Mouse (Mus musculus) gonadal fat pad, adult 2 months (tissue): ENCODE measurements around the gene Atad3a. TPM values are rescaled to one million over a fixed set of nuclear protein-coding genes. Genes with fewer than 3 reads are reported as not detected.
"Not testable (repeated sequence)": the region's sequence is repeated elsewhere in the genome, so short reads cannot be mapped to it uniquely, and the experiment has no call there.

Experiments used
- DNase-seq: peaks from one replicate; pipeline ENCODE4 v3.0.0-alpha.2; 2012; ENCODE audit warnings: low read depth
- polyA plus RNA-seq: library from polyadenylated mRNA; depleted of rRNA; stranded (reverse); fragments of >200 nt; gene quantifications from 2 replicates; pipeline ENCODE4 v1.2.3, GENCODE M21; 2012; rRNA removed

Gene Atad3a
- polyA plus RNA-seq: 52.8 and 68.3 TPM in 2 replicates

DNA sequence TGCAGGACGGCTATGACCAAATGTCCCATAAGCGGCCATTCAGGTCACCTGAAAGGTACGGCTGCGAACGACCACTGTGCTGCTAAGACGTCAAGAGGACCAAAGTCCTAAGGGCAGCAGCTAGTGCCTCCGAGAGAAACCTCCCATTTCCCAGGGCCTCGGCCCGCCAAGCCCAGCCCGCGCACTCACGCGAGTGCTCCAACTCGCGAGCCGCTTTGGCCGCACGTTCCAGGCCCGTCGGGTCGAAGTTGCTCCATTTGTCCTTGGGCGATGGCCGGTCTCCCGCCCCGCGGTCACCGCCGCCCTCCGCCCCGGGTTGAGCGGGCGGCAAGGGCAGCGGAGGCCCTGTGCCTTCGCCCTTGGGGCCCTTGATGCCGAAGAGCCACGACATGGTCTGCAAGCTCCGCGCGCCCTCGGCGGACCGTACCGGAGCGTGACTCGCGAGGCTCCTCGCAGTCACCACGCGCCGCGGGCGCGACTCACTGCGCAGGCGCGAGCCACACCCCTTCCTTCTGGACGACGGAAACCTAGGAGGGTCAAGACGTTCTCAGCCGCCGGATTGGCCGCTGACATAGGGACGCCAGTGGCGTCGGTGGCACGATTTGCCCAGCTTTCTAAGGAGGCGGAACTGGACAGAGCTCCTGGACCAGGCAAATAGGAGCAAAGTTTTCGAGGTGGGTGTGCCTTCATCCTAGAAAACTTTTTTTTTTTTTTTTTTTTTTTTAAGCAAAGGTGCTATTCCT is at the start of gene Atad3a:
TSS of gene Atad3a (minus strand) at position 481 of the 743 bp plus-strand sequence.
- DNase-seq: peak; percentile 78

DNA sequence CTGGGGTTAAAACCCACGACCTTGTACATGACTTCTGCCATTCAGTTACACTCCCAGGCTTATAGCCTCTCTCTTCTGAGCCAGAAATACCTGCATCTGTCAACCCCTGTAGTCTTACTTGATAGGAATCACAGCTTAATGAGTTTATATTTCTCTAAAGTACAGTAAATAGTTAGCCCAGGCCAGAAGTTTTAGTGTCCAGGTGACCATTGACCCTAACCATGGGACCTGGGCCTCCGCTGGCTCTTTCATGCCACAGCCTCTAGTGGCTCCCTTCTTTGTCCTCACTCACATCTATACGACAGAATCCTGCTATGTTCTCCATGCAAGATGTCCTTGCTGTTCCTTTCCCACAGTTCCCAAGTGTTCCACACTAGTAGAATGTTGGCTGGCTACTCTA is 46.9 kb upstream of the Atad3a start:
- no peak for DNase-seq

DNA sequence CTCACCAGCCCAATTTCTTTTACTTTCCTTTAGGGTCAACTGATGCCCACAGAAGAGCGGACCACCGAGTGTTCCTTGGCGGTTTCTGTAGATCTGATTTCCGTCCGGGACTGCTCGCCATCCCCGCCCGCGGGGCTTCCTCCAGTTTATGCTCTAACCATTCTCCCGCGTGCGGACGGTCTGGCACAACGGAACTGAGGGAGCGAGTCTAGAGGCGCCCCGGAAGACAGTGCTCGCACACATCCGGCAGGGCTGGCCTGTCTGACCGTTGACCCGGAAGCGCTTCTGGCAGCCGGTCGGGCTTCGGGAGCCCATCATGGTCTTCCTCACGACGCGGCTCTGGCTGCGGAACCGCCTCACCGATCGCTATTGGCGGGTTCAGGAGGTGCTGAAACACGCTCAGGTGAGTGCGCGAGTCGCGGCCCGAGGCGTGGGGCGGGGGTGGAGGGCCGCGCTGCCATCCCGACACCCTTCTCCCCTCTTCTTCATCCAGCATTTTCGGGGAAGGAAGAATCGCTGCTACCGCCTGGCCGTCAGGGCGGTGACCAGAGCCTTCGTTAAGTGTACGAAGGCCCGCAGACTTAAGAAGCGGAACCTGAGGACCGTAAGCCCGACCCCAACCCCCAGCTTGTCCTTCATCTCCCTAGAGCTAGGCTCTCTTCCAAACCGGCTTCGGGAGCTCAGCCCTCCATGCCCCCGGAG is 42.6 kb upstream of the Atad3a start:
- no peak for DNase-seq

DNA sequence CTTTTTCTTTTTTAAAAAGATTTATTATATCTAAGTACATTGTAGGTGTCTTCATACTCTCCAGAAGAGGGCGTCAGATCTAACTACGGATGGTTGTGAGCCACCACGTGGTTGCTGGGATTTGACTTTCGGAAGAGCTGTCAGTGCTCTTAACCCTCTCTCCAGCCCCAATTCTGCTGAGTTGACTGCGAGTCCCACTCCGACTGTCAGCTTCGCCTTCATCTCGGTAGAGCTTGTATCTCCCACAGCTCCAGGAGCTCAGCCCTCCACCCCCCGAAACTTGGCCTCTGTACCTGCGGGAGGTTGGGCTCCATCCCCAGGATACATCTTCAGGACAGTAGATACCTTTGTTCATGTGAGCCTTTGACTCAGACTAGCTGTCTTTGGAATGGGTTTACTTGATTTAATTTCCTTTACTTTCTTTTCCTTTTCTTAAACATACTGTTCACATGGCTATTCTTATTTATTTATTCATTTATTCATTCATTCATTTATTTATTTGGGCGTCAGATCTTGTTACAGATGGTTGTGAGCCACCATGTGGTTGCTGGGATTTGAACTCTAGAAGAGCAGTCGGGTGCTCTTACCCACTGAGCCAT is 41.9 kb upstream of the Atad3a start, which contains the start of gene Mrpl20:
TSS of gene Mrpl20 (plus strand) at position 138 of the 599 bp plus-strand sequence.
- DNase-seq: no peak

DNA sequence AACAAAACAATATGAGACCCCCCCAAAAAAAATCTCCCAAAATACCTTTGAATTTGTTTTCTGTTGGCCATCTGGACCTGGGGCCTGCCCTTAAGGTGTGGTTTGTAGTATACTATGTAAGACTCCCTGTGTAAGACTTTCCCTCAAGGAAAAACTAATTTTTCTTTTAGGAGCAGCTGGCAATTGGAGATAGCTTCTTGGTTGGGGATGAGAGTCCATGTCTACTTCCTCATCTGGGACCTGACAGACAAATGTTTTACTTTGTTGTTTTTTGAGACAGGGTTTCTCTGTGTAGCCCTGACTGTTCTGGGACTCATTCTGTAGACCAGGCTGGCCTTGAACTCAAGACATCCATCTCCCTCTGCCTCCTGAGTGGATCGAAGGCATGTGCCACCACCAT is 41.2 kb upstream of the Atad3a start:
- no peak for DNase-seq

DNA sequence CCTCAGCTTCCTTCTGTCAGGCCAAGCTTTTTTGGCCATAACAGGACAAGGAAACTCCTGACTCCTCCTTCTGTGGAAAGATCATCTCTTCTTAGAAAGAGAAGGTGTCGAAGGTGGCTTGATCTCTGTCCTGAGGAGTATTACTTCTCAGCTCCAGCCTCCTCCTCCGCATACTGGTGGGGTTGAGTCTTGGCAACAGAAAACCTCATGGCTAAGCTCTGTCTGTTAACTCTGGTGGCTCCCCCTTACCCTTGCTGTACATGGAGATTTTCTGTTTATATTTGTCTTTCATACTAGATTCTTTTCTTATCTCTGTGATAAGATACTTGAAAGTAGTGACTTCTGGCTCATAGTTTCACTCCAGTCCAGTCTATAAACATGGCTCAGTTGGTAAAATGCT is 32.8 kb upstream of the Atad3a start:
- no peak for DNase-seq

DNA sequence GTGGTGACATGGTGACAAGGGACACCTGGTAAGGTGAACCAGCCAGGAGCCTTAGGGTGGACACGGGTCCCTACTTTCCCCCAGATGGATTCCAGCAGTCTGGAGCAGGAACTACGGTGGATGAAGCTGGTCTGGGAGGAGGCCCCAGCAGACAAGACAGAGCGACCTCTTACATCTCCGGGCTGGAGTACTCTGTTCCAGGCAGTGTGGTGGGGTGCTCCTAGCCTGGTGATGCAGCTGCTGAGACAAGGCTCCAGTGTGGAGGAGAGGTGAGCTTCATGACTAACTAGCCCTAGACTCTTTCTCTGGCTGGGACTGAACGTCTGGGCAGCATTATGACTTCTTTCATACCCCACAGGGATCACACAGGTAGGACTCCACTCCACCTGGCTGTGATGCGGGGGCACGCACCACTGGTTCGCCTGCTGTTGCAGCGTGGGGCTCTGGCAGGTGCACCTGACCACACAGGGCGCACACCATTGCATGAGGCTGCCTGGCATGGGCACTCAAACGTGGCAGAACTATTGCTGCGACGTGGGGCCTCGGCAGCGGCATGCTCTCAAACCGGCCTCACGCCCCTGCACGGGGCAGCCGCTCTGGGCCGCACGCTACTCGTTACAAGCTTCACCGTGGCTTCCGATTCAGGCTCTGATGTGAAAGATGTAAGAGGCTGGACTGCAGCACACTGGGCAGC is 30.5 kb upstream of the Atad3a start:
- no peak for DNase-seq

DNA sequence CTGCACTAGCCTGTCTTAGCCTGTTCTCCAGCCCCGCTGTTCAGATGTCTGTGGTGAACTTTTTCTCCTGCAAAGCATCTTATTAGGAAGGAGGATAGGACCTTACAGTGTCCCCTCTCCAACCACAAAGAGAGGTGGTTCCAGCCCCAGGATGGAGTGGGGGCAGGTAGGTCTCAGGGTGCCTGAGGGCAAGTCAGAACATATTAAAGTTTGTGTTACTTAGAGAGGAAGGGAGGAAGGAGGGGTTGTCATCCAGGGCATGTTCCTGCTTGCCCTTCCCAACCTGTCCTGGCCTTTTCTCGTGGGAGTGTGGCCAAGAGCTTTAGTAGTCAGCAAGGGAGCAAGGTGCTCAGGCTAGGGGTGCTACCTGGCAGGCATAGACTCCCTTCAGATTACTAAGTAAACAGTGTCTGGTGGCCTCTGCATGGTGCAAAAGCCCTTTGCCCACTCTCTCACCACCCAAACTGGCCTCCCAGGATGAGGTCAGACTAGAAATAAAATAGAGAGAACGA is 29.8 kb upstream of the Atad3a start:
- peak; percentile 66 for DNase-seq

DNA sequence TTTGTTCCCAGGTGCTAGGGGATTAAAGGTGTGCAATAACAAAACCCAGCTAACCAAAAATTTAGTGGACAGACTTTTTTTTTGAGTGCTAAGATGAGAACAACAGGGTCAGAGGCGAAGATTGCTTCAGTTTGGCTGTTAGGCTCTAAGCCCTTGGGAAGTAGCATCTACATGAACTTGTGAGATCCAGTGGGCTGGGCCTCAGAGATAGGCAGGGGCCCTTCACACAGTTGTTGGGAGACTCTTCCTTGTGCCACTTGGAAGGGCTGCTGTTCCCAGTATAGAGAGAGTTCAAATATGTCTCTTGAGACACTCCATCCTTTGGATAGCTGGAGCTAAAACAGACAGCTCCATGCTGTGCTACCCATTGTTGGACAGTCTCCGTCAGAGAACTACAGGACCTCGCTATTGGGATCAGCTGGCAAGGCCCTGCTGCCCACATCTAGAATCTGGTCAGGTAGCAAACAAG is 29.2 kb upstream of the Atad3a start, which contains the start of gene Ankrd65:
TSS of gene Ankrd65 (plus strand) at position 419 of the 469 bp plus-strand sequence.
- no peak for DNase-seq

DNA sequence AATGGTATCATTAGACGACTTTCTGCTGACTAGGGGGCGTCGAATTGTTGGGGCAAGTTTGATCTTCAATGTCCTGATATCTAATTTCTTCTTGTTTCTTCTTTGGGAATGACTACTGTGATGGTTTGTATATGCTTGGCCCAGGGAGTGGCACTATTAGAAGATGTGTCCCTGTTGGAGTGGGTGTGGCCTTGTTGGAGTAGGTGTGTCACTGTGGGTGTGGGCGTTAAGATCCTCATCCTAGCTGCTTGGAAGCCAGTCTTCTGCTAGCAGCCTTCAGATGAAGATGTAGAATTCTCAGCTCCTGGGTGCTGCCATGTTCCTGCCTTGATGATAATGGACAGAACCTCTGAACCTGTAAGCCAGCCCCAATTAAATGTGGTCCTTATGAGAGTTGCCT is 27.9 kb upstream of the Atad3a start:
- not testable (repeated sequence) for DNase-seq

DNA sequence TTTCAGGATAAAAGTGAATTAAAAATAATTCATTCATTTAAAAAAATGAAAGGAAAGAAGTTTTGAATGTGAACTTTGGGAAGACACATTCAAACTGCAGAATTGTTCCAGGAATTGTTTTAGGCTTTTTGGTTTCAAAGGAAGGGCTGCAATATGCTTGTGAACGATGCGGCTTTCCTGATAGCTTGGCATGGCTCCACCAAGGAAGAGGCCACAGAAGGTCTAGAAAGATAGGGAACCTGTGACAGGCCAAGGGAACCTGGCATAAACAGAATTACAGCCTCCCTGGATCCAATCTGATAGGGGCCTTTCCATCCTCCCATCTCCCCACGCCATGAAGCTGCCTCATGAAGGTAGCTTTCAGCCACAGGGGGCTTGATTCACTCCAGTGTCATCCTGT is 27.4 kb upstream of the Atad3a start:
- DNase-seq: no peak

DNA sequence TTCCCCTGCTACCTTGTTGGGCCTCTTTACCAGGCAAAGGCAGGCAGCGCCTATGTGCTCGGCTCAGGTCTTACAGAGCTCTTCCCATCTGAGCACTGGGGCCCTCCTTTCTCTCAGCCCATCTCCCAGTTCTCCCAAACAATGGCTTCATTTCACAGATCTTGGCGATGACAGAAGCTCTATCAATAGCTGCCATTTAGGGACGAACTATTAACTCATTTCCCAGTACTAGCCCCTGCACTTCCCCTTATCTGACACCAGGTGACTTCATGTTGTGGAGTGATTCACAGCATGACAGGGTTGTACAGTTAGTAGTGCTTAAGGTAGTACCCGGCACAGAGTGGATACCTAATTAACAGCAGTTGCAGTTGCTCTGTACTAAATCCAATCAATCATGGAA is 24.9 kb upstream of the Atad3a start, which contains the start of gene Tmem88b:
TSS of gene Tmem88b (minus strand) at position 56 of the 400 bp plus-strand sequence.
- no peak for DNase-seq

DNA sequence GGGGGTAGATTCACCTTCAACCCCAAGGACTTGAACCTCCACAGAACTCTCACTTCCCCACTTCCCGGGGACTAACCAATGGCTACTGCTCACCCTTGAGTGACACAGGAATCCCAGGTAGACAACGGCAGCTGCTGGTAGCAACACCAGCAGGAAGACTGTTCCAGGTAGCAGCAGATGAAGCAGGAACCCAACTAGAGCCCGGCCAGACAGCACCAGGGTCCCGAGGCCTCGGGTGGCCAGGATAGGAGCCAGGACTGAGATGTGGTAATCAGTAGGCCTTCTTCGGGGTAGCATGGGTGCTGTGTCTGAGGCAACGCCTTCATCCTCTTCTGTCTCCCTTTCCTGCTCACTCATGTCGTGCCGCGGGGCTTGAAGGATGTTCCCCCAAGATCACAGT is 24.4 kb upstream of the Atad3a start:
- no peak for DNase-seq

DNA sequence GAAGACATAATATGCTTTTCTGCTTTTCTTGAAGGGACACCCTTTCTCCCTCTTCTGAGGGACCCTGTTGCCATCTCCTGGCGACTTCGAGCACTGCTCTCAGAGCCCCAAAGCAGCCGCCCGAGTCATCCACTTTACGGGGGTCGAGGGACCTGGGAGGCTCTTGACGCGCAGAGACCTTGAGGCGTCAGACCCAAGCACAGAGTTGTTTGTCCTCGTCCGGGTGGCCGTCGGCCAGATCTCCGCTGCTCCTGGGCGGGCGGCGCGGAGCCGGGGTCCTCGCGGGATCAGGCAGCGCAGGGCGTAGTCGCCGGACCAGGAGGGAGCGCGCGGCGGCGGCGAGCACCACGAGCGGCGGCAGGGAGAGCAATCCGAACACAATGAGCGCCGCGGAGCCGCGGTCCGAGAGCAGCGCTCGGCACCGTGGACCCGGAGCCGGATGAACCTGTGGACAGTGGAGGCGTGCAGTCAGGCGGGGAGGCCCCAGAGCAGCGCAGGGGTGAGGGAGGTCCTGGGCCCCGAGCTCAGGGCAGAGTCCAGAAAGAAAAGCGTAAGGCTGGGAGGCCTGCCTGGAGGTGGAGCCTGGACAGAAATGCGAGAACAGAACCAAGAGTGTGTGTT is 23.3 kb upstream of the Atad3a start:
- DNase-seq: no peak

DNA sequence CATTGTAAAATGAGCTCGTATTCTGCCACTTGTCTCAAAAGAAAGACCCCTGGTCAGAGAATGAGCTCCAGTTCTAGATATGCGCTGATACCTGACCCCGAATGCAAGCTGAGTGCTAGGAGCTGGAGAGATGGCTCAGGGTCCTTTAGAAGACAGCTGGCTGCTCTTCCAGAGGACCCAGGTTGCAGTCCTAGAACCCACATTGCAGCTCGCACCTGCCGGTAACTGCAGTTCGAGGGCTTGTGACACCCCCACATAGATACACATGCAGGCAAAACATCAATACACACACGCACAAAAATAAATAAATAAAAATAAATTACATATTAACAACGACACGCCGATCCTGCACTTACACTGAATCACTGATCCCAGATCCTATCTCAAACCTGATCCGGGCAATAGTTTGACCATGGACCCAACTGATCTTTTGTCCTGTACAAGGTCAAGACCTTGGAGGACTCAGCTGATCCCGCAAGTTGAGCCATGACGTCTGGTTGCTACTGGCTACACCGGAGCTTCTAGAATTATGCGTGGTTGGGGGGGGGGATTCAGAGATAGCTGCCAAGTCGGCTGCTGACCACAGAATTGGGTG is 22.7 kb upstream of the Atad3a start:
- no peak for DNase-seq

DNA sequence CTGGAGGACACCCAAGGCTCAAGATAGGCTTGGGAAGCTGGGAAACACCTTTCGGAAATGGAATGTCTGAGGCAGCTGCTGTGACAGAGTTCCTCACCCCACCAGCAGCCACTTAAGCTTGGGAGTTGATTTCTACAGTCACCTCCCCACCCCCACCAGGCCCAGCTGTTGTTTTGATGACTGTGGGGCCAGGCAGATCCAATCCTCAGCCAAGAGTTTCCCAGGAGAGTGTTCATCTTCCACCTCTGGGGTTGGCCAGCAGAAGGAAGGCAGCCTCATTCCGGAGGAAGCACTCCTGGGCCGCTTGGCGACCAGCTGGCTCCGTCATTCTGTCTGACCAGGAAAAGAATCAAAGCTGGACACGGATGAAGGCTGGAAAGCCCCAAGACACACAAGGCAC is 20.0 kb upstream of the Atad3a start:
- DNase-seq: no peak

DNA sequence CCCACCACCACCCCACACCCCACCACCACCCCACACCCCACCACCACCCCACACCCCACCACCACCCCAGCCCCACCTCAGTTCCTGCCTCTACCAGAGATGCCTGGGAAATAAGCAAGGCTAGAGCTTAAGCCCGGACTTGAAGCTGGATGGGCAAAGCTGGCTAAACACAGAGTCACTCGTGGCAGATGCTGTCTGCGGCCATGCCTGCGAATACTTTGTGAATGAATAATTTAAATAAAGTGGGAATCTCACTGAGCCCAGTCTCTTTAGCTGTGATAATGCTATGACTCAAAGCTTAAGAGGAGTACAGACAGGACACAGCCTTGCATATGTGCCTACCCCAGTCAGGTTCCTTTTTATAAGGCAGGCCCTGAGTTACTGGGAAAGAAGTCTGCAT is 18.6 kb upstream of the Atad3a start:
- no peak for DNase-seq

DNA sequence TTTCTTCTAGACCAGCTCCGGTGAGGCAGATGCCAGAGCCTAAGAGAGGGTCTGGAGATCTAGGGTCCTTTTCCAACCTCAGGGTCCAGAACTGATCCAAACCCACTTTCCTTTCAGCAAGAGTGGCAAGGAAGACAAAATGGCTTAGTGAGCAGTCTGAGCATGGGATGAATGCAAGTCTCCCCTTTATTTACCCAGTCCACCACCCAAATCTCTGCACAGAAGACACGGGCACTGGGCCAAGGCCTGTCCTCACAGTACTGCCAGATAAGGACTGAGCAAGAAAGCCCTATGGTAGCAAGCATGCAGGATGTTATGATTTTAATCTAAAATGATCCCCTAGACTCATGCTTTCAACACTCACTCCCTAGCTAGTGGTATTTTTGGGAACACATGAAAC is 16.9 kb upstream of the Atad3a start:
- DNase-seq: no peak

DNA sequence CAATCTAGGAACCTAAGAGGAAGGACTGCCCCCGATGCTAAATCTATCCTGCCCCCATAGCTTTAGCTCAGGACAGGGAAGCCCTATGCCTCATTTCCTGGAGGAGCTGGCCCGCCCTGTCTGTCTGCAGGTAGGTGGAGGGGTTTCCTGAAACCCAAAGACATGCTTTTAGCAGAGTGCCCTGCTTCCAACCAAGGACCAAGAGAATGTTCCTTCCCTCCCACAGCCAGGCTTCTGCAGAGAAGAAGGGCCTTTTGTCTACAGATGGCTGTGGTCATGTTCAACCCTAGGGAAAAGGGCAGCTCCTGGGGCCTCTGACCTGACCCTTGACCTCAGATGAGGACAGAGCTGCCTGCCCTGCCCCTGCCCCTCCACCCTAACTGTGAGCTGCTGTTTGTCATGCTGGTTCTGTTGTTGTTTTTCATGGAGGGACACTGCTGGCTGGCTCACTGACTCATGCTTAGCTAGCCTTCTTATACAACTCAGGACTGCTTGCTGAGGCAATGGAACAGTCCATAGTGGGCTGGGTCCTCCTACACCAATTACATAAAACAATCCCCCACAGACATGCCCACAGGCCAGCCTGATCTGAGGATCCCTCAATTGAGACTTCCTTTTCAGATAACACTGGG is 15.9 kb upstream of the Atad3a start:
- no peak for DNase-seq

DNA sequence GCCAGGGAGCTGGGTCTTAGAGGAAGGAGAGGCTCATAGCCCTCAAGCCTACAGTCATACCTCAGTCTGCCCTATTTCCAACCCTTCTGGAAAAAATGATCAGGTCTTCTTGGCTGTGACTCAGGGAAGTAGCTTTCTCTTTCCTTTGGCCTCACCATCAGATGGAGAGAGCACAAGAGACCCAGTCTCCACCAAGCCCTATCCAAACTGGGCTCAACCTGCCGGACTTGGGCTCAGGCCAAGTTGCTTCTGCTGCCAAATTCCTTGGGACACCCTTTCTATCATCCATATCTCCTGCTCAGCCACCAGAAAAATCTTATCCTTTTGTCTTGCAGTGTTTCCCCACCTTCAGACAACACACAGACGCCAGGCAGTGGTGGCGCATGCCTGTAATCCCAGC is 15.0 kb upstream of the Atad3a start:
- DNase-seq: no peak
